In the genomic region with DNA sequence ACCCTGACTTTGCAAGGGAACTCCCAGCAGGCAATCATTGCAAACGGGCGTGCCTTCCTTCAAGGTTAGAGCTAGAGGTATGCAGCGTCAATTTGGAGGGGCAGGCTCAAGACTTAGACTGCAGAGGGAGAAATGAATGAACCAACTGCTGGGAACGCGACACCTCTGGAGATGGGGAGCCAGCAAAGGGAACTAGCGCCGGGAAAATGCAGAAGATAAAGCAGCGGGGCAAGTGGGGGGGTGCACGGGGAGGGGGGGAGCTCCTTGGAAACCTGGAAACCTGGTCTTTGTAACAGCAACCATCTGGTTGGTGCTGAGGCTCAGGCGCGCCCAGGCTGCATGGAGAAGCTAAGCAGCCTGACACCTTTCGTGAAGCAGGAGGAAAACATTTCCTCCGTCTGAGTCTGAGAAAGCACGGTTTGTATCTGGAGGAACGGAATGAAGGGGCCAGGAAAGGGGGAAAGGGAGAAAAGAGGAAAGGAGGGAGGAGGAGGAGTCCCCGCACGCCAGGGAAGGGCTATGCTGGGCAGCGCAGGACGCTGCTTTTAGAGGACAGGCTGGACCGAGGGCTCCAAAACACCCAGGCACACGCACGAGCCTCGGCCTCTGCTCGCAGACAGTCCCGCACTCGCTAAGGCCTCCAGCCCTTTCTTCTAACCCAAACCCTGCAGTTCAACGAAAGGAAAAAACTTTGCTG, we compare ENCODE assay signal across 8 mouse cellular contexts. TPM values are rescaled to one million over a fixed set of nuclear protein-coding genes. Genes with fewer than 3 reads are reported as not detected.
DNase-seq lines count a peak whose midpoint lies in the region; ATAC-seq and TF ChIP-seq lines count a peak whose summit lies in the region.

No protein-coding gene starts in this region.

- ATAC-seq in frontal cortex, adult (ENCODE audit: low TSS enrichment) = peak; percentile 1; the same call in 1 of the 2 replicates
- ATAC-seq in embryonic facial prominence, embryonic 11.5 days (replicated peaks; ENCODE audit: insufficient number of reproducible peaks, low FRiP score, low TSS enrichment, low read depth) = no peak
- no peak for ATAC-seq in hindbrain, postnatal 0 days
- ATAC-seq in liver, postnatal 0 days = no peak

- no peak for DNase-seq in frontal cortex, postnatal 25 days (ENCODE audit: low spot score in 2 of 2)
- peak; percentile 64 for DNase-seq in embryonic facial prominence, embryonic 11.5 days (ENCODE audit: low spot score)
- peak; percentile 38 for DNase-seq in hindbrain, postnatal 0 days (ENCODE audit: low spot score)
- DNase-seq in liver, postnatal 0 days = no peak
- DNase-seq in urinary bladder, postnatal 25 days (ENCODE audit: low spot score) = no peak

- peaks cover 36% of the 10 kb centered on the region for H3K27me3 ChIP-seq in E14TG2a.4 (ENCODE audit: insufficient read depth, low read length)
- H3K27me3 ChIP-seq in embryonic facial prominence, embryonic 11.5 days (ENCODE audit: control insufficient read depth, insufficient read depth, low read length) = no peaks in the 10 kb centered on the region
- no peaks in the 10 kb centered on the region for H3K27me3 ChIP-seq in hindbrain, postnatal 0 days (ENCODE audit: insufficient read depth, low read length)
- peaks cover 16% of the 10 kb centered on the region for H3K27me3 ChIP-seq in liver, postnatal 0 days (ENCODE audit: insufficient read depth, low read length)
- no peaks in the 10 kb centered on the region for H3K27me3 ChIP-seq in small intestine, adult 2 months (ENCODE audit: control insufficient read depth, insufficient read depth, low read length)

- H3K4me2 ChIP-seq in embryonic facial prominence, embryonic 11.5 days (ENCODE audit: low read depth, low read length) = peak overlapping the region; percentile 49
- H3K4me2 ChIP-seq in hindbrain, postnatal 0 days (ENCODE audit: low read depth, low read length) = peak overlapping the region; percentile 95
- H3K4me2 ChIP-seq in liver, postnatal 0 days (ENCODE audit: low read depth, low read length) = peak overlapping the region; percentile 83

- H3K9ac ChIP-seq in embryonic facial prominence, embryonic 11.5 days (replicated peaks; ENCODE audit: low read length) = peak overlapping the region; percentile 99
- H3K9ac ChIP-seq in hindbrain, postnatal 0 days (replicated peaks; ENCODE audit: low read length) = peak overlapping the region; percentile 77
- H3K9ac ChIP-seq in liver, postnatal 0 days (replicated peaks) = peak overlapping the region; percentile 69

- peak overlapping the region; percentile 88 for H3K4me3 ChIP-seq in E14TG2a.4 (replicated peaks; ENCODE audit: low read length)
- H3K4me3 ChIP-seq in embryonic facial prominence, embryonic 11.5 days (ENCODE audit: low read depth, low read length) = peak overlapping the region; percentile 98
- peak overlapping the region; percentile 76 for H3K4me3 ChIP-seq in hindbrain, postnatal 0 days (ENCODE audit: low read length)
- peak overlapping the region; percentile 76 for H3K4me3 ChIP-seq in liver, postnatal 0 days (ENCODE audit: low read depth, low read length)
- H3K4me3 ChIP-seq in small intestine, adult 2 months (ENCODE audit: low read depth, low read length) = peak overlapping the region; percentile 88

- H3K36me3 ChIP-seq in E14TG2a.4 (ENCODE audit: insufficient read depth, low read length) = no peaks in the 10 kb centered on the region
- H3K36me3 ChIP-seq in embryonic facial prominence, embryonic 11.5 days (replicated peaks; ENCODE audit: control insufficient read depth, insufficient read depth, low read depth, low read length) = no peaks in the 10 kb centered on the region
- H3K36me3 ChIP-seq in hindbrain, postnatal 0 days (ENCODE audit: insufficient read depth, low read length) = no peaks in the 10 kb centered on the region
- no peaks in the 10 kb centered on the region for H3K36me3 ChIP-seq in liver, postnatal 0 days (replicated peaks; ENCODE audit: insufficient read depth, low read length)
- no peaks in the 10 kb centered on the region for H3K36me3 ChIP-seq in small intestine, adult 2 months (ENCODE audit: control insufficient read depth, insufficient read depth, low read length)

- WGBS in embryonic facial prominence, embryonic 11.5 days = under 1% methylated on average over 27 of the region's 27 CpGs
- 1% methylated on average over 27 of the region's 27 CpGs for WGBS in hindbrain, postnatal 0 days
- 1% methylated on average over 27 of the region's 27 CpGs for WGBS in liver, postnatal 0 days (ENCODE audit: insufficient replicate concordance)
- under 1% methylated on average over 27 of the region's 27 CpGs for WGBS in small intestine, adult 2 months

- TF ChIP-seq CTCF in E14TG2a.4 (conservative IDR thresholded peaks at IDR 0.05; ENCODE audit: low read length) = no peak
- no peak for TF ChIP-seq CTCF in hindbrain, postnatal 0 days (IDR thresholded peaks at IDR 0.05; ENCODE audit: low read depth)
- TF ChIP-seq CTCF in liver, postnatal 0 days (IDR thresholded peaks at IDR 0.05; ENCODE audit: low read depth) = no peak
- no peak for TF ChIP-seq CTCF in small intestine, adult 2 months (IDR thresholded peaks at IDR 0.05; ENCODE audit: extremely low read depth, insufficient read length, insufficient replicate concordance, low read depth, low read length)

- H3K27ac ChIP-seq in embryonic facial prominence, embryonic 11.5 days (replicated peaks; ENCODE audit: low read depth, low read length) = peak overlapping the region; percentile 100
- peak overlapping the region; percentile 91 for H3K27ac ChIP-seq in hindbrain, postnatal 0 days
- peak overlapping the region; percentile 18; the same call in 1 of the 2 replicates for H3K27ac ChIP-seq in liver, postnatal 0 days (ENCODE audit: low read depth)
- H3K27ac ChIP-seq in small intestine, adult 2 months (ENCODE audit: insufficient read depth, low read depth, low read length) = 0 out of 2 replicates have a peak overlapping the region, but pooled peaks have one; percentile 35

- TF ChIP-seq EP300 in liver, postnatal 0 days (IDR thresholded peaks at IDR 0.05; ENCODE audit: low read depth) = no peak

- H3K9me3 ChIP-seq in E14TG2a.4 (ENCODE audit: low read length) = no peaks in the 10 kb centered on the region
- H3K9me3 ChIP-seq in embryonic facial prominence, embryonic 11.5 days (replicated peaks; ENCODE audit: control insufficient read depth, low read length) = no peaks in the 10 kb centered on the region
- H3K9me3 ChIP-seq in hindbrain, postnatal 0 days (ENCODE audit: low read length) = no peaks in the 10 kb centered on the region
- H3K9me3 ChIP-seq in liver, postnatal 0 days (ENCODE audit: low read length) = no peaks in the 10 kb centered on the region

- no peak for TF ChIP-seq POLR2A in small intestine, adult 2 months (IDR thresholded peaks at IDR 0.05; ENCODE audit: low read depth, low read length)

- peaks cover 26% of the 10 kb centered on the region for H3K4me1 ChIP-seq in E14TG2a.4 (replicated peaks; ENCODE audit: low read depth, low read length)
- no peaks in the 10 kb centered on the region; the same call in 1 of the 2 replicates for H3K4me1 ChIP-seq in embryonic facial prominence, embryonic 11.5 days (ENCODE audit: control insufficient read depth, insufficient read depth, low read length)
- no peaks in the 10 kb centered on the region for H3K4me1 ChIP-seq in hindbrain, postnatal 0 days (ENCODE audit: insufficient read depth, low read length)
- peaks cover 8% of the 10 kb centered on the region for H3K4me1 ChIP-seq in liver, postnatal 0 days (ENCODE audit: insufficient read depth)
- H3K4me1 ChIP-seq in small intestine, adult 2 months (ENCODE audit: control insufficient read depth, insufficient read depth, insufficient read length, low read length) = peaks cover 4% of the 10 kb centered on the region; the same call in 1 of the 2 replicates

RNA-seq across cellular contexts. Expression of a gene that starts 3.3 kb away (rescaled TPM):
- 107 and 113 TPM in 2 replicates for polyA plus RNA-seq in embryonic facial prominence, embryonic 11.5 days (2014; fragmentation: Nextera tagmentation; extraction: Ambion mirVana)
- total RNA-seq in hindbrain, postnatal 0 days (2014; rRNA removed) = 106 and 118 TPM in 2 replicates
- polyA plus RNA-seq in hindbrain, postnatal 0 days (2015; fragmentation: Nextera tagmentation; extraction: Ambion mirVana) = 81.2 and 82.5 TPM in 2 replicates
- polyA plus RNA-seq in liver, postnatal 0 days (2015; fragmentation: Nextera tagmentation; extraction: Ambion mirVana) = 8.2 and 9.1 TPM in 2 replicates
- 13.1 and 16.2 TPM in 2 replicates for polyA plus RNA-seq in small intestine, adult 2 months (2012; rRNA removed)

Comparison
In these comparisons a context has a peak if more than half of its experiments do, and no peak if none do; other contexts are left out.
1. DNase-seq: peak in embryonic facial prominence, embryonic 11.5 days (single experiment) and hindbrain, postnatal 0 days (single experiment); none in frontal cortex, postnatal 25 days (0 of 2), liver, postnatal 0 days (single experiment) and urinary bladder, postnatal 25 days (single experiment).
2. H3K27ac ChIP-seq: peak in every context shown above with its lines; median percentile 100 in embryonic facial prominence, embryonic 11.5 days; 91 in hindbrain, postnatal 0 days; 35 in small intestine, adult 2 months; 18 in liver, postnatal 0 days.
3. Peak in every context shown above with its lines, with median percentiles within 50 percentile points of each other: H3K4me3 ChIP-seq, H3K4me2 ChIP-seq and H3K9ac ChIP-seq.